Mouse (Mus musculus) ES-Bruce4 (cell line): ENCODE results near the gene Bola3. TPM values are rescaled to one million over a fixed set of nuclear protein-coding genes. Genes with fewer than 3 reads are reported as not detected.

Source experiments
- H3K27ac ChIP-seq: 2 replicates; pipeline ENCODE4 v1.5.1; 2012; ENCODE audit warnings: low read length, inconsistent platforms; ENCODE audit not compliant: insufficient read depth
- H3K27me3 ChIP-seq: 2 replicates; pipeline ENCODE4 v1.6.1; 2012; ENCODE audit warnings: mild to moderate bottlenecking, low read length, inconsistent platforms; ENCODE audit not compliant: control insufficient read depth, poor library complexity, insufficient read depth, severe bottlenecking
- H3K36me3 ChIP-seq: 2 replicates; pipeline ENCODE4 v1.6.1; 2012; ENCODE audit warnings: inconsistent platforms, mild to moderate bottlenecking, low read length, moderate library complexity; ENCODE audit not compliant: control insufficient read depth, poor library complexity, insufficient read depth, severe bottlenecking
- H3K4me1 ChIP-seq: one replicate; pipeline ENCODE4 v1.8.1; 2011; ENCODE audit warnings: low read length; ENCODE audit not compliant: control insufficient read depth, insufficient read depth
- H3K4me3 ChIP-seq: 2 replicates; pipeline ENCODE4 v1.5.1; 2011; ENCODE audit warnings: low read depth, mild to moderate bottlenecking, low read length
- H3K9ac ChIP-seq: 2 replicates; pipeline ENCODE4 v1.6.1; 2012; ENCODE audit warnings: low read depth, mild to moderate bottlenecking, inconsistent platforms; ENCODE audit not compliant: poor library complexity, severe bottlenecking
- H3K9me3 ChIP-seq: replicated peaks from 2 replicates; pipeline ENCODE4 v1.6.1; 2012; ENCODE audit warnings: mild to moderate bottlenecking, low read length, inconsistent platforms; ENCODE audit not compliant: control insufficient read depth, poor library complexity, insufficient read depth, severe bottlenecking
- CTCF ChIP-seq: IDR thresholded peaks from one replicate; pipeline ENCODE4 v1.8.1; 2011; ENCODE audit warnings: low read depth, low read length
- EP300 ChIP-seq: IDR thresholded peaks from 2 replicates; pipeline ENCODE4 v1.6.1; 2011; ENCODE audit warnings: low read depth, low read length; ENCODE audit not compliant: insufficient read depth
- POLR2A ChIP-seq: IDR thresholded peaks from one replicate; pipeline ENCODE4 v1.8.1; 2011; ENCODE audit warnings: low read length; ENCODE audit not compliant: insufficient read depth
- polyA plus RNA-seq: library from polyadenylated mRNA; stranded (reverse); fragments of >200 nt; gene quantifications from 2 replicates; pipeline ENCODE4 v1.2.4, GENCODE M21; 2011; ENCODE audit warnings: low read depth; ENCODE audit not compliant: missing spikeins, insufficient read depth, insufficient read length

The Bola3 gene
- polyA plus RNA-seq, 1 experiment: 38.1 TPM

GRCm38 (mm10) chr6:83373704-83374300, 24.9 kb downstream of the Bola3 start:
- no peaks in the 10 kb centered on the region for H3K9me3 ChIP-seq
- no peaks in the 10 kb centered on the region for H3K36me3 ChIP-seq
- H3K9ac ChIP-seq: no peak overlapping the region
- H3K4me1 ChIP-seq: no peaks in the 10 kb centered on the region
- H3K27me3 ChIP-seq: no peaks in the 10 kb centered on the region
- H3K4me3 ChIP-seq: no peak overlapping the region
- TF ChIP-seq POLR2A (no peak), EP300 (no peak)
- H3K27ac ChIP-seq: no peak overlapping the region

GRCm38 (mm10) chr6:83381510-83382491, 32.9 kb downstream of the Bola3 start:
- no peak overlapping the region for H3K4me3 ChIP-seq
- no peaks in the 10 kb centered on the region for H3K36me3 ChIP-seq
- H3K27ac ChIP-seq: no peak overlapping the region
- no peaks in the 10 kb centered on the region for H3K27me3 ChIP-seq
- no peak overlapping the region for H3K9ac ChIP-seq
- H3K4me1 ChIP-seq: no peaks in the 10 kb centered on the region
- H3K9me3 ChIP-seq: no peaks in the 10 kb centered on the region
- no peak for TF ChIP-seq EP300
- no peak for TF ChIP-seq POLR2A
- no peak for TF ChIP-seq CTCF

- Histone ChIP-seq H3K27ac (no peak overlapping the region), H3K9me3 (no peaks in the 10 kb centered on the region), H3K9ac (no peak overlapping the region), H3K36me3 (no peaks in the 10 kb centered on the region), H3K27me3 (no peaks in the 10 kb centered on the region), H3K4me1 (no peaks in the 10 kb centered on the region), H3K4me3 (no peak overlapping the region)
- TF ChIP-seq CTCF (no peak), POLR2A (no peak), EP300 (no peak)
These were observed 36.7 kb downstream of the Bola3 start for GRCm38 (mm10) chr6:83385569-83386090.

GRCm38 (mm10) chr6:83392166-83392780, 43.3 kb downstream of the Bola3 start:
- Histone ChIP-seq H3K36me3 (no peaks in the 10 kb centered on the region), H3K9ac (no peak overlapping the region), H3K27ac (no peak overlapping the region), H3K9me3 (no peaks in the 10 kb centered on the region), H3K4me3 (no peak overlapping the region), H3K4me1 (no peaks in the 10 kb centered on the region), H3K27me3 (no peaks in the 10 kb centered on the region)
- TF ChIP-seq CTCF: no peak
- TF ChIP-seq POLR2A: no peak
- TF ChIP-seq EP300: no peak

- Histone ChIP-seq H3K36me3 (no peaks in the 10 kb centered on the region), H3K9me3 (no peaks in the 10 kb centered on the region), H3K27ac (no peak overlapping the region), H3K4me1 (no peaks in the 10 kb centered on the region), H3K27me3 (no peaks in the 10 kb centered on the region), H3K9ac (no peak overlapping the region), H3K4me3 (no peak overlapping the region)
- no peak for TF ChIP-seq EP300
- TF ChIP-seq POLR2A: no peak
- TF ChIP-seq CTCF: no peak
These were observed 45.2 kb downstream of the Bola3 start for GRCm38 (mm10) chr6:83394122-83394521.
